Mouse (Mus musculus) spleen, postnatal 10 days (tissue): ENCODE measurements around the gene Jade3.
A peak's percentile ranks its signal among the peaks of the same experiment; 100 is the strongest.
"Not testable (repeated sequence)": the region's sequence is repeated elsewhere in the genome, so short reads cannot be mapped to it uniquely, and the experiment has no call there.

Experiments used
- DNase-seq, 2 experiments: peaks; one replicate each; pipeline ENCODE4 v3.0.0; 2021 to 2022; ENCODE audit warnings: low spot score in 2 of 2

The Jade3 gene

GRCm38 (mm10) chrX:20425140-20425838, at the start of gene Jade3:
Gene Jade3 (plus strand): TSS chrX:20425688.
- peak; percentile 54 to 82 for DNase-seq

GRCm38 (mm10) chrX:20379347-20380014, 46.0 kb upstream of the Jade3 start:
- no peak for DNase-seq

- DNase-seq: no peak
Observed at GRCm38 (mm10) chrX:20382260-20382659, 43.2 kb upstream of the Jade3 start.

DNA sequence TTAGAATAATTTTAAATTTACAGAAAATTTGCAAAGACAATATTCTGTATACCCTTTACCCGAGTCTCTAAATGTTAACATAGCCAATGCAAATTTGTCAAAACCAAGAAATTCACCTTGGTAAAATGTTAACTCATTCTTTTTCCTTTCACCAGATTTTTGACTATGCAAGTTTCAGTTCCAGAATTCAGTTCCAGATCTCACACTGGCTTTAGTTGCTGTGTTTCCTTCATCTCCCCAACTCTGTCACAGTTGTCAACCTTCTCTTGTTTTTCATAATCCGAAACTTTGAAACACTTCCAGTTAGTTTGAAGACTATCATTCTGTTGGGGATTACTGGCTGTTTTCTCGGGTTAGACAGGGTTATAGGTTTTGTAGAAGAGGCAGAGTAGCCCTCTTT, 38.5 kb upstream of the Jade3 start:
- DNase-seq: no peak

- DNase-seq: not testable (repeated sequence)
Observed at GRCm38 (mm10) chrX:20391964-20392363, 33.5 kb upstream of the Jade3 start.

GRCm38 (mm10) chrX:20392942-20393341, 32.5 kb upstream of the Jade3 start:
- DNase-seq: no peak

DNA sequence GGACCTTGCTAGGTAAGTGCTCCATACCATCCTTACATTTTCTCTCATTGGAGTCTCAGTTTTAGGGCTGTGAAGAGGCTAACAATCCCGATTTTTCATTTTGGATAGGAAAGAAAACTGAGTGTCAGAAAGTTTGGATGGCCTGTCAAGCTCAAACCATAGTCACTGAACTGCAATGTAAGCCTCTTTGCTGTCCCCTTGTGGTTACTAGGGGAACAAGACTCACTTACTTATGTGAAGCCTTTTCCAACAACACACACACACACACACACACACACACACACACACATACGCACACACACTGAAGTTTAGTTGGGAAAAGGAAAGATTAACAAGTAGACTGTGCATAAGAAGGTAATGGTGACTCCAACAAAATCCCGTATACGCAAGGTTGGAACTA, 21.4 kb upstream of the Jade3 start:
- no peak for DNase-seq

- DNase-seq: no peak
Observed at GRCm38 (mm10) chrX:20406909-20407308, 18.6 kb upstream of the Jade3 start.

DNA sequence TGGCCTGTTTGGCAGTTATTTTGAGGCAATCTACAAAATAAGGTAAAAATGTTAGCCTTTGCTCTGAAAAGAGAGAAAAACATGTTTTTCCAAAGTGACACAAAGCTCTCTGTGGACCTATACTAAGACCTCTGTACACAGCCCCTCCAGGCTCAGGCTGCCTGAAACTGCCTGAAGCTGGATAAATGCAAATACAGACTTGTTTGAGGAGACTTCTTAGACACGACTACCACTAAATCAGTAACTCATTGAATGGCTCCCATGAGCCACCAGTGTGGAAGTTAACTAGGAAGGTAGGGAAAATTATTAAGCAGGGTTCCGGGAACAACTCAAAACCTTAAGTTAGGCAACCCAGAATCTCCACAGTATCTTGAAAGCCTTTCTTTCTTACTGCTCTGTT, 17.8 kb upstream of the Jade3 start:
- DNase-seq: no peak

DNA sequence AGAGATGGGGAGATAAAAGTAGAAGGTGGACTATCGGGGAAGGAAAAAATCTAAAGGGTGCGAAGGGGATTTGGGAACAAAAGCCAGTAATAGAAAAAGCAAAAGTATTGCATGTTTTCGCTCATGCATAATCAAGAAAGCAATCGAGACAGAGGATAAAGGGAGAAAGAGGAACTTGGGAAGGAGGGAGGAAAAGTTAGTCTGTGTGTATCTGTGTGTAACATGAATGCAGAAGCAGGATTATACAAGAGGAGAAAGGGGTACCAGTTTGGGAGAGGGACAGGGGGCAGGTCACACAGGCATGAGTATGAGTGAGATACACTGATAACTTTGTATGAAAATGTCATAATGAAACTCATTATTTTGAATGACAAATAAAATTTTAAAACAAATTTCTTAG, 14.1 kb upstream of the Jade3 start:
- no peak for DNase-seq

DNA sequence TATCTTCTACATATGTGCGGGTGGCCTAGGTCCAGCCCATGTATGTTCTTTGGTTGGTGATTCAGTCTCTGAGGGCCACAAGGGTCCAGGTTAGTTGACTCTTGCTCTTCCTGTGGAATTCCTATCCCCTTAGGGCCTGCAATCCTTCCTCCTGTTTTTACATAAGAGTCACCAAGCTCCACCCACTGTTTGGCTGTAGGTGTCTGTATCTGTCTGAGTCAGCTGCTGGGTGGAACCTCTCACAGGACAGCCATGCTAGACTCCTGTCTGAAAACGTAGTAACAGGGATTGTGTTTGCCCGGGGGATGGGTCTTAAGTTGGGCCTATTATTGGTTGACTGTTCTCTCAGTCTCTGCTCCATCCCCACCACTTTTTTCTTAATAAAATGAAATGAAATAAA, 13.3 kb upstream of the Jade3 start:
- DNase-seq: no peak

GRCm38 (mm10) chrX:20414885-20415622, 10.4 kb upstream of the Jade3 start:
- DNase-seq: no peak

GRCm38 (mm10) chrX:20418461-20418860, 7.0 kb upstream of the Jade3 start:
- DNase-seq: no peak

GRCm38 (mm10) chrX:20419536-20419935, 6.0 kb upstream of the Jade3 start:
- DNase-seq: no peak

DNA sequence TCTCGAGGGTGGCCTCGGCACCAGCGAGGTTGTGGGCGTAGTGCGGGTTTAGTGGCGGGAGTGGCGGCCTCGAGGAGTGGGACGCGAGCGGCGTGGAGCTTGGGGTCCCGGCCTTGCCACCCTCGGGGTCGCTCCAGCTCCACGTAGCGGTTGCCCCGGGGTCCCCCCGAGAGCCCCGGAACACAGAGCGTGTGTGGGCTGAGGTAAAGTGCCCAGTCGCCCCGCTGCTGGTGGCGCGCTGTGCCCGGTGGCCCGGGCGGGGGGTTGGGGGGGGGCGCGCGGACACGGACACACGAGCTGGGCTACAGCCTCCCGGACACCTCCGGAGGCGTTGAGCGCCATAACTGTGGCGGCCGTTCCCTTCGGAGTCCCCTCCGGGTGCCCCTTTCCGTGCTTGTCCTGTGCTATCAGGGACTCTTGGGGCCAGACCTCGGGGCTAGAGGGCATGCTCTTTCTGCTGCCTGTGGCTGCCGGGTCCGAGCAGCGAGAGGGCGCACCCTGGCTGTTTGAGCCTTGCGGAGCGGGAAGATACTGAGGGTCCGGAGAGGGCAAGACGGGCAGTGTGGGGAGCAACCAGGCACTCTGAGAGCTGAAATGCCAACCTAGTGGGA, 456 bp downstream of the Jade3 start:
- DNase-seq: peak; percentile 36 to 50

GRCm38 (mm10) chrX:20483213-20483612, 57.7 kb downstream of the Jade3 start:
- no peak for DNase-seq

- DNase-seq: no peak
Observed at GRCm38 (mm10) chrX:20497682-20498081, 72.2 kb downstream of the Jade3 start.

GRCm38 (mm10) chrX:20520290-20520939, 94.9 kb downstream of the Jade3 start:
- no peak for DNase-seq

DNA sequence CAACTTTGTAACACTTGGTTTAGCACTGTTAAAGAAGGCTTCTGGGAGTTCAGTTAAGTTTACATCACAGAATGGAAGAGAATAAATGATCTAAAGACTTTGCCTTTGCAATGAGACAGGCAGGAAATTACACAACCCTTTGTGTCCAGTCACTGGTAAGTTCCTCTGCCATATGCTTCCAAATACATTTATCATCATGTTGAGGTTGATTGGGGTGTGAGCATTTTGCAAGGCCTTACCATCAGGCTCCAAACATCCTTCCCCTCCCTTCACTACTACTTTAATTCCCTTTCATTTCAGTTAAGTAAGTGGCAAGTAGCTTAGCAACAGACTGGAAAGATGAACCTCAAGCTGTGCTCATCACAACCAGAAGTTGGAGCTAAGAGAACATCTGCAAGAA, 96.1 kb downstream of the Jade3 start:
- no peak for DNase-seq

- DNase-seq: no peak
Observed at GRCm38 (mm10) chrX:20532621-20533020, 107.1 kb downstream of the Jade3 start.

DNA sequence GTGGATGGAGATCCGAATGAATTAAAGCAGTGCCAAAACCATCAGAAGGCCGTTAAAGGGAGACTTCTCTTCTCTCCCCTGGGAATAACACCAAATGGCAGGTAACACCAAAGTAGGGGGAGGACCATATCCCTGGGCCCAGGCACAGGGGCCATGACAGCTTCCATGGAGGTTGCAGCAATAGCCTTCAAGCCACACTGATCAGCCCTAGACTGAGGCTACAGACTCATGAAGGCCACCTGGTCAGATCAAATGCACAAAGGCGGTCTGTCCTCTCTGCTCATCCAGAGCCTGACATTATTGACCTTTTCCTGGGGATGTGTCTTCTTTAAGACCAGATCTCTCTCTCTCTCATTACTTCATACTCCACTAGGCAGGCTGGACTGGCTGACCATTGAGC, 118.4 kb downstream of the Jade3 start:
- no peak for DNase-seq

- DNase-seq: no peak
Observed at GRCm38 (mm10) chrX:20547609-20548008, 122.1 kb downstream of the Jade3 start.
